In genomic region chr1:156034661-156035060, GRCm38 (mm10) we compare ENCODE assay signal across 8 mouse cellular contexts. TPM values are rescaled to one million over a fixed set of nuclear protein-coding genes. Genes with fewer than 3 reads are reported as not detected.
A peak's percentile ranks its signal among the peaks of the same experiment; 100 is the strongest.
DNase-seq lines count a peak whose midpoint lies in the region; ATAC-seq and TF ChIP-seq lines count a peak whose summit lies in the region.

No protein-coding gene starts in this region.

- H3K9me3 ChIP-seq in embryonic facial prominence, embryonic 12.5 days = no peaks in the 10 kb centered on the region
- H3K9me3 ChIP-seq in intestine, embryonic 16.5 days (ENCODE audit: control insufficient read depth, low read length) = no peaks in the 10 kb centered on the region
- H3K9me3 ChIP-seq in neural tube, embryonic 14.5 days (ENCODE audit: control insufficient read depth, low read length) = no peaks in the 10 kb centered on the region

- WGBS in lung, adult 2 months = 14% methylated on average over 1 of the region's 1 CpGs
- WGBS in embryonic facial prominence, embryonic 12.5 days = 34% methylated on average over 1 of the region's 1 CpGs
- WGBS in intestine, embryonic 16.5 days = 21% methylated on average over 1 of the region's 1 CpGs
- WGBS in neural tube, embryonic 14.5 days = 41% methylated on average over 1 of the region's 1 CpGs

- intact Hi-C loops in left cerebral cortex, postnatal 14 days (cut with DNase I) = no loop called here

- no peak for TF ChIP-seq CTCF in lung, adult 2 months (IDR thresholded peaks at IDR 0.05; ENCODE audit: insufficient read depth, low read length)

- peak overlapping the region; percentile 100 for H3K27ac ChIP-seq in embryonic facial prominence, embryonic 12.5 days
- H3K27ac ChIP-seq in intestine, embryonic 16.5 days (ENCODE audit: low read length) = peak overlapping the region; percentile 100
- H3K27ac ChIP-seq in neural tube, embryonic 14.5 days (ENCODE audit: low read depth, low read length) = no peak overlapping the region

- H3K27me3 ChIP-seq in embryonic facial prominence, embryonic 12.5 days = no peaks in the 10 kb centered on the region
- H3K27me3 ChIP-seq in intestine, embryonic 16.5 days (replicated peaks; ENCODE audit: control insufficient read depth, insufficient read depth, low read length) = no peaks in the 10 kb centered on the region
- no peaks in the 10 kb centered on the region for H3K27me3 ChIP-seq in neural tube, embryonic 14.5 days (ENCODE audit: control insufficient read depth, insufficient read depth, low read length)

- H3K36me3 ChIP-seq in embryonic facial prominence, embryonic 12.5 days = peaks cover 28% of the 10 kb centered on the region
- peaks cover 12% of the 10 kb centered on the region for H3K36me3 ChIP-seq in intestine, embryonic 16.5 days (ENCODE audit: control insufficient read depth, insufficient read depth, low read length)
- H3K36me3 ChIP-seq in neural tube, embryonic 14.5 days (ENCODE audit: control insufficient read depth, insufficient read depth, low read length) = peaks cover 21% of the 10 kb centered on the region

- peak overlapping the region; percentile 36 for H3K4me3 ChIP-seq in lung, adult 2 months (replicated peaks; ENCODE audit: extremely low read depth, low read depth, low read length)
- peak overlapping the region; percentile 74 for H3K4me3 ChIP-seq in embryonic facial prominence, embryonic 12.5 days
- H3K4me3 ChIP-seq in intestine, embryonic 16.5 days (ENCODE audit: low read length) = peak overlapping the region; percentile 77
- peak overlapping the region; percentile 76 for H3K4me3 ChIP-seq in neural tube, embryonic 14.5 days (ENCODE audit: low read depth, low read length)

- no peak for ATAC-seq in embryonic facial prominence, embryonic 12.5 days (ENCODE audit: insufficient number of reproducible peaks, insufficient read depth, low FRiP score, low TSS enrichment)
- ATAC-seq in intestine, embryonic 16.5 days = no peak
- ATAC-seq in neural tube, embryonic 14.5 days (ENCODE audit: low read depth) = no peak

- DNase-seq in lung, adult 2 months = no peak
- no peak for DNase-seq in lung, adult 18-20 months
- no peak for DNase-seq in spleen, adult 18-20 months
- no peak for DNase-seq in left cerebral cortex, postnatal 14 days (ENCODE audit: low spot score in 2 of 2)
- no peak for DNase-seq in ovary, adult 18-20 months (ENCODE audit: low spot score)

- peaks cover 5% of the 10 kb centered on the region for H3K4me1 ChIP-seq in lung, adult 2 months (ENCODE audit: control insufficient read depth, insufficient read depth, low read length)
- H3K4me1 ChIP-seq in embryonic facial prominence, embryonic 12.5 days = peaks cover 5% of the 10 kb centered on the region; the same call in 1 of the 2 replicates
- peaks cover 5% of the 10 kb centered on the region for H3K4me1 ChIP-seq in intestine, embryonic 16.5 days (ENCODE audit: control insufficient read depth, insufficient read depth, low read length)
- peaks cover 11% of the 10 kb centered on the region; the same call in 1 of the 2 replicates for H3K4me1 ChIP-seq in neural tube, embryonic 14.5 days (ENCODE audit: control insufficient read depth, insufficient read depth, low read length)

- peak overlapping the region; percentile 90 for H3K9ac ChIP-seq in embryonic facial prominence, embryonic 12.5 days
- H3K9ac ChIP-seq in intestine, embryonic 16.5 days (ENCODE audit: low read depth, low read length) = peak overlapping the region; percentile 96
- H3K9ac ChIP-seq in neural tube, embryonic 14.5 days (replicated peaks; ENCODE audit: low read depth, low read length) = peak overlapping the region; percentile 89; the same call in 1 of the 2 replicates

- no peak for TF ChIP-seq POLR2A in lung, adult 2 months (IDR thresholded peaks at IDR 0.05; ENCODE audit: borderline replicate concordance, extremely low read depth, low read depth, low read length)

- peak overlapping the region; percentile 60 for H3K4me2 ChIP-seq in embryonic facial prominence, embryonic 12.5 days (replicated peaks)
- H3K4me2 ChIP-seq in intestine, embryonic 16.5 days (ENCODE audit: low read depth, low read length) = peak overlapping the region; percentile 56
- peak overlapping the region; percentile 48 for H3K4me2 ChIP-seq in neural tube, embryonic 14.5 days (ENCODE audit: low read depth, low read length)

RNA-seq across cellular contexts. Expression of gene Tor1aip2, which starts 0.5 kb away (rescaled TPM):
- polyA plus RNA-seq in lung, adult 2 months (2012; rRNA removed) = 52.0 and 62.4 TPM in 2 replicates
- polyA plus RNA-seq in embryonic facial prominence, embryonic 12.5 days (2016; fragmentation: Nextera tagmentation; extraction: Ambion mirVana) = 115 and 124 TPM in 2 replicates
- polyA plus RNA-seq in intestine, embryonic 16.5 days (2015; fragmentation: Nextera tagmentation; extraction: Ambion mirVana) = 153 and 163 TPM in 2 replicates
- 61.0 and 71.5 TPM in 2 replicates for polyA plus RNA-seq in neural tube, embryonic 14.5 days (2014; fragmentation: Nextera tagmentation; extraction: Ambion mirVana)
- 10 to 100 TPM; 53.6 to 55.9 TPM for total RNA-seq in left cerebral cortex, postnatal 14 days (2021)

RNA-seq across cellular contexts. Expression of gene Tor1aip1, which starts 1.6 kb away (rescaled TPM):
- 35.5 and 36.6 TPM in 2 replicates for polyA plus RNA-seq in lung, adult 2 months (2012; rRNA removed)
- polyA plus RNA-seq in embryonic facial prominence, embryonic 12.5 days (2016; fragmentation: Nextera tagmentation; extraction: Ambion mirVana) = 43.1 and 49.0 TPM in 2 replicates
- 30.5 and 32.8 TPM in 2 replicates for polyA plus RNA-seq in intestine, embryonic 16.5 days (2015; fragmentation: Nextera tagmentation; extraction: Ambion mirVana)
- 19.1 and 21.5 TPM in 2 replicates for polyA plus RNA-seq in neural tube, embryonic 14.5 days (2014; fragmentation: Nextera tagmentation; extraction: Ambion mirVana)
- total RNA-seq in left cerebral cortex, postnatal 14 days (2021) = 10 to 100 TPM; 22.6 to 24.9 TPM
